Mouse (Mus musculus) myocyte (in vitro differentiated cells): ENCODE results near the gene Mc1r.

Experiments
- MAX ChIP-seq: IDR thresholded peaks from one replicate; pipeline ENCODE4 v1.6.1; 2011; ENCODE audit warnings: low read depth, mild to moderate bottlenecking, control low read depth
- MYOD1 ChIP-seq, 3 experiments: IDR thresholded peaks; one replicate each; pipeline ENCODE4 v1.6.1; 2011; ENCODE audit warnings: control low read depth in 2 of 3, low read depth in 2 of 3, mild to moderate bottlenecking in 2 of 3, moderate library complexity in 1 of 3; ENCODE audit not compliant: insufficient read length in 2 of 3, control insufficient read depth in 1 of 3
- SRF ChIP-seq: IDR thresholded peaks from one replicate; pipeline ENCODE4 v1.6.1; 2011; ENCODE audit warnings: low read depth; ENCODE audit not compliant: control insufficient read depth, insufficient read length

DNA sequence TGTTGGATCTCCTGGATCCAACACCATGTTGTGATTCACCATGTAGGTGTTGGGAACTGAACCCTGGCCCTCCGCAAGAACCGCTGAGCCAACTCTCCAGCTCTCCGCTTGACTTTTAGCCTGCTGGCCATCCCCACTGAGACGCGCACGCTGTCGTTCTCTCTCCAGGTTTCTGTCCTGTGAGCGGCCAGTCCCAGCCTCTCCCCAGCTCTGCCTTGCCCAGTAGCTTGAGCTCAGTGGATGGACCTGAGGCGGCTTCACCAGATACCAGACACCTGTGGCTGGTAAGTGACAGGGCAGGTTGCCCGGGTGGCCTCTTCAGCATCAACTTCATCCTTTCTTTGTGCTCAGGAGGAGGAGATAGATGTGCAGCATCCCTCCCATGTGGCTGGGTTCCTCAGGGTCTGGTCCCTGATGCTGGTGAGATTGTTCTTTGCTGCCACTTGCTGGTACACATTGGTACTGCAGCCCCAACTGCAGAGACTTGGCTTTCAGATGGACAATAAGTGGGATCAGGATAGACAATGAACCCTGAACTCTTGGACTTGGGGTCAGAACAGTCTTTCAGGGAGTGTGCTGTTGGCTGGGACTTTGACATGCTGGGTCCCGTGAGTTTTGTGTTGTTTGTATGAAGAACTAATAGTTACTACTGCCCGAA, 45.7 kb upstream of the Mc1r start:
- TF ChIP-seq MAX (no peak), MYOD1 (IDR thresholded peaks at IDR 0.05; ENCODE audit: control insufficient read depth in 1 of 3, insufficient read length in 2 of 3, low read depth in 2 of 3) (no peak), SRF (no peak)
